Mouse (Mus musculus) CH12.LX (cell line): ENCODE results near the gene Bhlhe41. TPM values are rescaled to one million over a fixed set of nuclear protein-coding genes. Genes with fewer than 3 reads are reported as not detected.

Experiments
- DNase-seq: peaks from one replicate; pipeline ENCODE4 v3.0.0-alpha.2; 2013; ENCODE audit errors: extremely low read depth
- H3K27ac ChIP-seq: 2 replicates; pipeline ENCODE4 v1.5.1; 2012; ENCODE audit warnings: low read depth, mild to moderate bottlenecking, control low read depth, moderate library complexity; ENCODE audit not compliant: insufficient read depth
- H3K27me3 ChIP-seq: replicated peaks from 2 replicates; pipeline ENCODE3; 2012; ENCODE audit warnings: inconsistent platforms
- H3K36me3 ChIP-seq, 2 experiments: replicated peaks in 1 of 2; 2 replicates each; pipeline versions ENCODE3 to v1.6.1; 2012; ENCODE audit warnings: inconsistent platforms in 1 of 2, low read length in 1 of 2, mild to moderate bottlenecking in 1 of 2, mixed read lengths in 1 of 2, moderate library complexity in 1 of 2; ENCODE audit not compliant: control insufficient read depth in 1 of 2, insufficient read depth in 1 of 2
- H3K4me1 ChIP-seq, 2 experiments: 2 replicates each; pipeline ENCODE4 v1.6.1; 2012; ENCODE audit warnings: inconsistent platforms in 1 of 2, moderate library complexity in 1 of 2; ENCODE audit not compliant: insufficient read depth in 2 of 2, control insufficient read depth in 1 of 2
- H3K4me2 ChIP-seq: 2 replicates; pipeline ENCODE4 v1.6.1; 2012; ENCODE audit warnings: low read depth, mild to moderate bottlenecking, control low read depth; ENCODE audit not compliant: poor library complexity, insufficient read depth, severe bottlenecking
- H3K4me3 ChIP-seq, 3 experiments: fragments of 150-350 bp in 1 of 3; sonication (generic) in 1 of 3; replicated peaks in 1 of 3; 2 replicates each; pipeline versions ENCODE3 to v1.5.1; 2011 to 2012; ENCODE audit warnings: low read depth in 2 of 3, low read length in 2 of 3, mild to moderate bottlenecking in 2 of 3, moderate library complexity in 2 of 3, control low read depth in 1 of 3, improper control_type of control experiment in 1 of 3, inconsistent platforms in 1 of 3, mixed read lengths in 1 of 3; ENCODE audit not compliant: poor library complexity in 1 of 3
- H3K79me2 ChIP-seq: replicated peaks from 2 replicates; pipeline ENCODE4 v1.6.1; 2012; ENCODE audit warnings: mild to moderate bottlenecking, moderate library complexity; ENCODE audit not compliant: control insufficient read depth, poor library complexity, insufficient read depth, severe bottlenecking; ENCODE audit errors: extremely low read depth
- H3K9ac ChIP-seq: 2 replicates; pipeline ENCODE4 v1.6.1; 2012; ENCODE audit warnings: low read depth, mild to moderate bottlenecking, control low read depth, moderate library complexity; ENCODE audit not compliant: insufficient read depth
- H3K9me3 ChIP-seq: replicated peaks from 2 replicates; pipeline ENCODE3; 2012; ENCODE audit warnings: low read length, inconsistent platforms, mixed read lengths
- CHD1 ChIP-seq: IDR thresholded peaks from 2 replicates; pipeline ENCODE4 v1.6.1; 2012; ENCODE audit warnings: low read depth, low read length, improper control_type of control experiment, inconsistent platforms
- CTCF ChIP-seq, 2 experiments: IDR thresholded peaks in 1 of 2; conservative IDR thresholded peaks in 1 of 2; 2 replicates each; pipeline ENCODE4 v1.5.1; 2011 to 2012; ENCODE audit warnings: low read depth in 2 of 2, low read length in 2 of 2, improper control_type of control experiment in 1 of 2, inconsistent platforms in 1 of 2, mild to moderate bottlenecking in 1 of 2, moderate library complexity in 1 of 2
- EP300 ChIP-seq: IDR thresholded peaks from 2 replicates; pipeline ENCODE4 v1.6.1; 2011; ENCODE audit warnings: low read length, improper control_type of control experiment
- GABPA ChIP-seq: IDR thresholded peaks from 2 replicates; pipeline ENCODE4 v1.6.1; 2012; ENCODE audit warnings: low read depth, low read length, improper control_type of control experiment, inconsistent platforms; ENCODE audit not compliant: insufficient replicate concordance
- IRF4 ChIP-seq: IDR thresholded peaks from 2 replicates; pipeline ENCODE4 v1.6.1; 2014; ENCODE audit warnings: low read depth, mild to moderate bottlenecking, inconsistent platforms, low read length, improper control_type of control experiment
- MAFK ChIP-seq: IDR thresholded peaks from 2 replicates; pipeline ENCODE4 v1.6.1; 2011; ENCODE audit warnings: low read length, improper control_type of control experiment; ENCODE audit not compliant: insufficient replicate concordance
- MXI1 ChIP-seq: IDR thresholded peaks from 2 replicates; pipeline ENCODE4 v1.6.1; 2011; ENCODE audit warnings: mild to moderate bottlenecking, low read depth, low read length, improper control_type of control experiment
- NELFE ChIP-seq: IDR thresholded peaks from 2 replicates; pipeline ENCODE4 v1.6.1; 2011; ENCODE audit warnings: low read depth, low read length, improper control_type of control experiment
- PAX5 ChIP-seq: IDR thresholded peaks from 2 replicates; pipeline ENCODE4 v1.6.1; 2012; ENCODE audit warnings: low read length, inconsistent platforms, mixed read lengths
- POLR2A ChIP-seq: IDR thresholded peaks from 2 replicates; pipeline ENCODE4 v1.6.1; 2011; ENCODE audit warnings: low read depth, mild to moderate bottlenecking, improper control_type of control experiment, low read length
- POLR2AphosphoS2 ChIP-seq: IDR thresholded peaks from 2 replicates; pipeline ENCODE4 v1.6.1; 2011; ENCODE audit warnings: low read depth, low read length, improper control_type of control experiment
- RAD21 ChIP-seq: IDR thresholded peaks from 2 replicates; pipeline ENCODE4 v1.6.1; 2011; ENCODE audit warnings: low read depth, mild to moderate bottlenecking, low read length, improper control_type of control experiment, moderate library complexity
- TCF12 ChIP-seq: IDR thresholded peaks from 2 replicates; pipeline ENCODE4 v1.6.1; 2014; ENCODE audit warnings: low read depth, mild to moderate bottlenecking, inconsistent platforms, low read length, improper control_type of control experiment
- UBTF ChIP-seq: IDR thresholded peaks from 2 replicates; pipeline ENCODE4 v1.6.1; 2012; ENCODE audit warnings: low read depth, mild to moderate bottlenecking, inconsistent platforms, low read length, improper control_type of control experiment, moderate library complexity
- USF2 ChIP-seq: conservative IDR thresholded peaks from 2 replicates; pipeline ENCODE4 v1.6.1; 2011; ENCODE audit warnings: low read depth, low read length, improper control_type of control experiment
- ZC3H11A ChIP-seq: IDR thresholded peaks from 2 replicates; pipeline ENCODE4 v1.6.1; 2012; ENCODE audit warnings: low read depth, mild to moderate bottlenecking, inconsistent platforms, low read length, improper control_type of control experiment
- ZKSCAN1 ChIP-seq: IDR thresholded peaks from 2 replicates; pipeline ENCODE4 v1.6.1; 2012; ENCODE audit warnings: low read depth, inconsistent platforms, low read length, improper control_type of control experiment, borderline replicate concordance
- ZNF384 ChIP-seq: IDR thresholded peaks from 2 replicates; pipeline ENCODE4 v1.6.1; 2012; ENCODE audit warnings: low read depth, low read length, improper control_type of control experiment, inconsistent platforms
- dilution Hi-C: fragments of 300-500 bp; cut with MboI; formaldehyde crosslinking; loops from 2 replicates; pipeline ENCODE4 v1.14.3; 2020; ENCODE audit warnings: low sequenced_read_pairs; ENCODE audit not compliant: extremely low pct_unique_long_range_greater_than_20kb, extremely low pct_ligation_motif_present
- in situ Hi-C: fragments of 300-500 bp; cut with MboI; formaldehyde crosslinking; loops from 3 replicates; pipeline ENCODE4 v1.14.3; 2019; ENCODE audit warnings: low sequenced_read_pairs, low pct_ligation_motif_present, low pct_unique_long_range_greater_than_20kb, mixed read lengths
- polyA plus RNA-seq: library from polyadenylated mRNA; unstranded; fragments of >175 nt; gene quantifications from 2 replicates; pipeline ENCODE4 v1.2.1, GENCODE M21; 2012; ENCODE audit warnings: low read depth; ENCODE audit not compliant: insufficient read length
- total RNA-seq, 2 experiments: library from RNA; depleted of rRNA; stranded (reverse); fragments of 300-350 nt in 1 of 2; fragments of >200 nt in 1 of 2; gene quantifications; 2 replicates each; pipeline ENCODE4 v1.2.3; 2012 to 2014

Gene Bhlhe41
- total and polyA plus RNA-seq, 3 experiments = 12.5 to 105 (median 12.6) TPM

DNA sequence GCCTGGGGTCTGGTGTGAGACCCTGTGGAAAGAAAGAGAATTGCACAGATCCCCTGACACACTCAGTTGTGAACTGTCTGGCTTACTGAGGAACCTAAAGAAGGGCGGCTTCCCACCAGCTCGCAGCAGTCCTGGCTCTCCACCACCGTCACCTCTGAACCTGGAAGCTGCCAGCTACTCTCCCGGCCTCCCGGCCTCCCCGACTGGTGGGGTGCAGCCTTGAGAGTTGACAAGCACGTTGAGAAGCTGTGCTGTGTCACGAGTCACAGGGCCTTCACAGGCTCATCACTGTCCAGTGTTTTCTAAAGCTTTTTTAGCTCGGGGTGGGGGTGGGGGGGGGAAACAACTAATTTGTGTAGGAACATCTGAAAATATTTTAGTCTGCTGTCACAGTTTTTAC, 46.2 kb downstream of the Bhlhe41 start:
- no peak overlapping the region for H3K27ac ChIP-seq
- dilution Hi-C loops = no loop called here
- DNase-seq = no peak
- no peaks in the 10 kb centered on the region for H3K36me3 ChIP-seq
- in situ Hi-C loops = no loop called here
- H3K9ac ChIP-seq = no peak overlapping the region
- H3K4me3 ChIP-seq = no peak overlapping the region
- no peaks in the 10 kb centered on the region for H3K79me2 ChIP-seq
- H3K4me2 ChIP-seq = no peak overlapping the region
- H3K4me1 ChIP-seq = 0 out of 4 replicates have a peak, but pooled peaks cover 0 to 2% of the 10 kb centered on the region in 2 experiments
- no peaks in the 10 kb centered on the region for H3K9me3 ChIP-seq
- TF ChIP-seq MXI1 (no peak), NELFE (no peak), POLR2A (no peak), PAX5 (no peak), TCF12 (no peak), ZKSCAN1 (no peak), USF2 (no peak), POLR2AphosphoS2 (no peak), MAFK (no peak), ZC3H11A (no peak), ZNF384 (no peak)
- H3K27me3 ChIP-seq = no peaks in the 10 kb centered on the region

DNA sequence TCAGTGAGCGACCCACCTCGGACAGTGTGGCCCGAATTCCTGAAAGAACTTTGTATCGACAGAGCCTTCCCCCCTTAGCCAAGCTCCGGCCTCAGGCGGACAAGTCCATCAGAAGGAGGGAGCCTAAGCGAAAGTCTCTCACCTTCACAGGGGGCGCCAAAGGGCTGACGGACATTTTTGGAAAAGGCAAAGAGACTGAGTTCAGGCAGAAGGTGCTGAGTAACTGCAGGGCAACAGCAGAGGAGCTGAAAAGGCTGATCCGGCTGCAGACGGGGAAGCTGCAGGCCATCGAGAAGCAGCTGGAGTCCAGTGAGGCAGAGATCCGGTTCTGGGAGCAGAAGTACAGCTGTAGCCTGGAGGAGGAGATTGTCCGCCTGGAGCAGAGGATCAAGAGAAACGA, 50.2 kb downstream of the Bhlhe41 start:
- Histone ChIP-seq H3K27ac (no peak overlapping the region), H3K9me3 (no peaks in the 10 kb centered on the region), H3K4me1 (no peaks in the 10 kb centered on the region), H3K9ac (no peak overlapping the region), H3K4me3 (no peak overlapping the region), H3K27me3 (no peaks in the 10 kb centered on the region), H3K79me2 (no peaks in the 10 kb centered on the region), H3K36me3 (no peaks in the 10 kb centered on the region), H3K4me2 (no peak overlapping the region)
- dilution Hi-C loops (no loop called here), in situ Hi-C loops (no loop called here)
- TF ChIP-seq ZNF384 (no peak), EP300 (no peak), ZKSCAN1 (no peak), IRF4 (no peak), UBTF (no peak), RAD21 (peak; percentile 31), CTCF (conservative IDR thresholded peaks at IDR 0.05 in 1 of 2, IDR thresholded peaks at IDR 0.05 in 1 of 2; ENCODE audit: low read depth in 2 of 2, low read length in 2 of 2) (peak in 1 of 2 experiments; percentile 51; a peak in 2 of 4 replicates), CHD1 (no peak), GABPA (no peak)
- DNase-seq = no peak
